Mouse (Mus musculus) ES-E14 (cell line): ENCODE measurements around the gene Zfp322a. TPM values are rescaled to one million over a fixed set of nuclear protein-coding genes. Genes with fewer than 3 reads are reported as not detected.

ENCODE experiments used
- DNase-seq: peaks from one replicate; pipeline ENCODE4 v3.0.0-alpha.2; 2013; ENCODE audit warnings: low read depth, low spot score
- H3K27ac ChIP-seq: 2 replicates; pipeline ENCODE4 v1.5.1; 2012; ENCODE audit warnings: low read depth, mild to moderate bottlenecking, low read length, moderate library complexity, mixed read lengths; ENCODE audit not compliant: poor library complexity, insufficient read depth, severe bottlenecking
- H3K36me3 ChIP-seq: 2 replicates; pipeline ENCODE4 v1.6.1; 2012; ENCODE audit warnings: mild to moderate bottlenecking, low read length, moderate library complexity, mixed read lengths; ENCODE audit not compliant: control insufficient read depth, poor library complexity, insufficient read depth, severe bottlenecking
- H3K4me1 ChIP-seq, 2 experiments: fragments of 150-350 bp in 1 of 2; sonication (generic) in 1 of 2; 2 replicates each; pipeline ENCODE4 v1.6.1; 2012; ENCODE audit warnings: low read length in 2 of 2, mild to moderate bottlenecking in 1 of 2, mixed read lengths in 1 of 2; ENCODE audit not compliant: control insufficient read depth in 2 of 2, insufficient read depth in 2 of 2, poor library complexity in 1 of 2
- H3K4me3 ChIP-seq, 2 experiments: fragments of 150-350 bp in 1 of 2; sonication (generic) in 1 of 2; 2 replicates each; pipeline ENCODE4 v1.5.1; 2012; ENCODE audit warnings: low read length in 2 of 2, low read depth in 1 of 2, mild to moderate bottlenecking in 1 of 2, mixed read lengths in 1 of 2; ENCODE audit not compliant: insufficient read depth in 1 of 2, poor library complexity in 1 of 2, severe bottlenecking in 1 of 2
- H3K9ac ChIP-seq: 2 replicates; pipeline ENCODE4 v1.6.1; 2012; ENCODE audit warnings: low read depth, mild to moderate bottlenecking, low read length, mixed read lengths; ENCODE audit not compliant: poor library complexity, insufficient read depth, severe bottlenecking
- H3K9me3 ChIP-seq: fragments of 150-350 bp; sonication (generic); 2 replicates; pipeline ENCODE4 v1.6.1; 2012; ENCODE audit warnings: low read depth, mild to moderate bottlenecking, low read length; ENCODE audit not compliant: control insufficient read depth, insufficient read depth
- CHD2 ChIP-seq: IDR thresholded peaks from 2 replicates; pipeline ENCODE4 v1.6.1; 2014; ENCODE audit warnings: mild to moderate bottlenecking, low read depth, low read length, inconsistent platforms
- HCFC1 ChIP-seq: IDR thresholded peaks from 2 replicates; pipeline ENCODE4 v1.6.1; 2012; ENCODE audit warnings: low read length, inconsistent platforms, borderline replicate concordance; ENCODE audit not compliant: insufficient read depth
- MAFK ChIP-seq: IDR thresholded peaks from 2 replicates; pipeline ENCODE4 v1.6.1; 2014; ENCODE audit warnings: mild to moderate bottlenecking, low read depth, low read length, inconsistent platforms; ENCODE audit not compliant: insufficient read depth
- ZC3H11A ChIP-seq: IDR thresholded peaks from 2 replicates; pipeline ENCODE4 v1.6.1; 2012; ENCODE audit warnings: low read depth, mild to moderate bottlenecking, inconsistent platforms, low read length, borderline replicate concordance
- ZNF384 ChIP-seq: IDR thresholded peaks from 2 replicates; pipeline ENCODE4 v1.6.1; 2012; ENCODE audit warnings: low read depth, low read length, inconsistent platforms
- in situ Hi-C, 2 experiments: fragments of 600-800 bp; cut with MboI; formaldehyde crosslinking; loops; one replicate each; pipeline ENCODE4 v1.15.1; 2025; ENCODE audit warnings: low sequenced_read_pairs in 2 of 2, inconsistent platforms in 1 of 2; ENCODE audit not compliant: unreplicated experiment in 2 of 2
- total RNA-seq: library from RNA; depleted of rRNA; stranded (reverse); fragments of 300-350 nt; gene quantifications from 2 replicates; pipeline ENCODE4 v1.2.3, GENCODE M21; 2012; rRNA removed

Zfp322a gene
- total RNA-seq, 1 experiment = 15.9 TPM

- no peaks in the 10 kb centered on the region for H3K9me3 ChIP-seq
- H3K9ac ChIP-seq = peak overlapping the region; percentile 60
- peak overlapping the region; percentile 62 to 70 for H3K4me3 ChIP-seq
- no peak for DNase-seq
- no peaks in the 10 kb centered on the region; a peak in 1 of 4 replicates for H3K4me1 ChIP-seq
- in situ Hi-C loops = loop anchor here (5.0 to 25.0 kb wide), 3 partner anchors 101 to 1394 kb away; no protein-coding TSS in a partner anchor
- TF ChIP-seq MAFK (no peak), HCFC1 (no peak), ZNF384 (no peak), ZC3H11A (no peak), CHD2 (no peak)
- H3K27ac ChIP-seq = no peak overlapping the region
- H3K36me3 ChIP-seq = no peaks in the 10 kb centered on the region
These were observed 62.3 kb downstream of the Zfp322a start for GRCm38 (mm10) chr13:23306707-23307068.

Other genes starting within 250 kb of the Zfp322a start
- not detected in 2 replicates for gene Vmn1r218, start 236.1 kb downstream of the Zfp322a start, total RNA-seq
- gene Vmn1r219, start 209.9 kb downstream of the Zfp322a start, total RNA-seq = 0.04 and 0.11 TPM in 2 replicates
- not detected in 2 replicates for gene Vmn1r220, start 181.2 kb downstream of the Zfp322a start, total RNA-seq
- gene Vmn1r221, start 155.1 kb downstream of the Zfp322a start, total RNA-seq = not detected in 2 replicates
- gene Vmn1r222, start 133.3 kb downstream of the Zfp322a start, total RNA-seq = not detected in 2 replicates
- gene Vmn1r223, start 122.1 kb downstream of the Zfp322a start, total RNA-seq = not detected in 2 replicates
- gene Abt1, start 54.7 kb upstream of the Zfp322a start, total RNA-seq = 10.5 and 15.5 TPM in 2 replicates
- 0.11 and 0.62 TPM in 2 replicates for gene Btn1a1, start 96.7 kb upstream of the Zfp322a start, total RNA-seq
- 0.95 and 1.5 TPM in 2 replicates for gene Btn2a2, start 119.6 kb upstream of the Zfp322a start, total RNA-seq
- 2,382 and 2,804 TPM in 2 replicates for gene Hist1h4h, start 161.8 kb upstream of the Zfp322a start, total RNA-seq
- 1,402 and 1,887 TPM in 2 replicates for gene Hist1h2af, start 164.7 kb upstream of the Zfp322a start, total RNA-seq
- 436 and 621 TPM in 2 replicates for gene Hist1h3g, start 166.2 kb upstream of the Zfp322a start, total RNA-seq
- 98.5 and 146 TPM in 2 replicates for gene Hist1h2bh, start 174.2 kb upstream of the Zfp322a start, total RNA-seq
- gene Hist1h3f, start 174.8 kb upstream of the Zfp322a start, total RNA-seq = 245 and 289 TPM in 2 replicates
- gene Hist1h4f, start 182.4 kb upstream of the Zfp322a start, total RNA-seq = 1,886 and 2,172 TPM in 2 replicates
- gene Hist1h1d, start 184.1 kb upstream of the Zfp322a start, total RNA-seq = 68.4 and 97.6 TPM in 2 replicates
- 792 and 864 TPM in 2 replicates for gene Hist1h3e, start 193.2 kb upstream of the Zfp322a start, total RNA-seq
- 587 and 755 TPM in 2 replicates for gene Hist1h2ae, start 202.0 kb upstream of the Zfp322a start, total RNA-seq
- gene Hist1h2bg, start 202.2 kb upstream of the Zfp322a start, total RNA-seq = 1,383 and 2,074 TPM in 2 replicates
- gene Hist1h2bf, start 205.0 kb upstream of the Zfp322a start, total RNA-seq = 677 and 970 TPM in 2 replicates
- 1,000 and 1,148 TPM in 2 replicates for gene Hist1h2ad, start 205.2 kb upstream of the Zfp322a start, total RNA-seq
- 80.2 and 103 TPM in 2 replicates for gene Hist1h3d, start 206.6 kb upstream of the Zfp322a start, total RNA-seq
- gene Hist1h4d, start 212.4 kb upstream of the Zfp322a start, total RNA-seq = 713 and 869 TPM in 2 replicates